Mouse (Mus musculus) liver, adult 2 months (tissue): ENCODE data around the gene Tmem135. TPM values are rescaled to one million over a fixed set of nuclear protein-coding genes. Genes with fewer than 3 reads are reported as not detected.
A peak's percentile ranks its signal among the peaks of the same experiment; 100 is the strongest.

Experiments
- DNase-seq: peaks from one replicate; pipeline ENCODE4 v3.0.0-alpha.2; 2011; ENCODE audit warnings: low read depth, low spot score; ENCODE audit errors: extremely low read depth
- H3K27ac ChIP-seq: fragments of 200-500 bp; replicated peaks from 2 replicates; pipeline ENCODE4 v1.5.1; 2012; ENCODE audit warnings: low read depth, mild to moderate bottlenecking, control low read depth, inconsistent platforms, low read length; ENCODE audit not compliant: insufficient read depth
- H3K27me3 ChIP-seq: fragments of 200-500 bp; 2 replicates; pipeline ENCODE4 v1.6.1; 2012; ENCODE audit warnings: mild to moderate bottlenecking, moderate library complexity, low read length, inconsistent platforms; ENCODE audit not compliant: control insufficient read depth, insufficient read depth
- H3K36me3 ChIP-seq: fragments of 200-500 bp; 2 replicates; pipeline ENCODE4 v1.6.1; 2012; ENCODE audit warnings: low read length, inconsistent platforms; ENCODE audit not compliant: control insufficient read depth, insufficient read depth
- H3K4me1 ChIP-seq: fragments of 200-500 bp; 2 replicates; pipeline ENCODE4 v1.6.1; 2011; ENCODE audit warnings: low read length; ENCODE audit not compliant: control insufficient read depth, insufficient read depth
- H3K4me3 ChIP-seq: fragments of 200-500 bp; 2 replicates; pipeline ENCODE4 v1.5.1; 2011; ENCODE audit warnings: low read depth, mild to moderate bottlenecking, control low read depth, low read length, moderate library complexity; ENCODE audit not compliant: insufficient read depth
- H3K79me2 ChIP-seq: fragments of 200-500 bp; 2 replicates; pipeline ENCODE4 v1.6.1; 2012; ENCODE audit warnings: inconsistent platforms, mild to moderate bottlenecking, low read length, moderate library complexity; ENCODE audit not compliant: control insufficient read depth, insufficient read depth
- H3K9ac ChIP-seq: fragments of 200-500 bp; 2 replicates; pipeline ENCODE4 v1.6.1; 2012; ENCODE audit warnings: low read depth, mild to moderate bottlenecking, control low read depth, inconsistent platforms, low read length
- CTCF ChIP-seq: fragments of 200-500 bp; IDR thresholded peaks from 2 replicates; pipeline ENCODE4 v1.5.1; 2011; ENCODE audit warnings: low read depth, low read length, control low read depth
- POLR2A ChIP-seq: fragments of 200-500 bp; IDR thresholded peaks from 2 replicates; pipeline ENCODE4 v1.6.1; 2011; ENCODE audit warnings: low read length, control low read depth; ENCODE audit not compliant: insufficient read depth; ENCODE audit errors: extremely low read depth
- WGBS: fragments of 180-500 bp; shearing (Covaris S2); methylation state at CpG from one replicate; pipeline ENCODE4 v1.1.7; 2018; 5-methylcytosine and 5-hydroxymethylcytosine counted together
- polyA plus RNA-seq: library from polyadenylated mRNA; depleted of rRNA; stranded (reverse); fragments of >200 nt; gene quantifications from 2 replicates; pipeline ENCODE4 v1.2.3, GENCODE M21; 2012
- total RNA-seq: library from RNA; depleted of rRNA; stranded (reverse); fragments of >200 nt; gene quantifications from 2 replicates; pipeline ENCODE4 v1.2.3, GENCODE M21; 2014

The Tmem135 gene
- total and polyA plus RNA-seq, 2 experiments = 60.4 to 108 TPM

GRCm38 (mm10) chr7:89404734-89405440 lies 865 bp upstream of the Tmem135 start:
- Histone ChIP-seq H3K9ac (peak overlapping the region; percentile 93), H3K79me2 (peaks cover 6% of the 10 kb centered on the region; the same call in 1 of the 2 replicates), H3K4me1 (peaks cover 17% of the 10 kb centered on the region), H3K4me3 (peak overlapping the region; percentile 90), H3K27me3 (no peaks in the 10 kb centered on the region), H3K27ac (peak overlapping the region; percentile 93), H3K36me3 (peaks cover 19% of the 10 kb centered on the region)
- WGBS = under 1% methylated on average over 35 of the region's 35 CpGs
- DNase-seq = peak; percentile 77
- TF ChIP-seq CTCF (no peak), POLR2A (no peak)

- WGBS = 3% methylated on average over 52 of the region's 52 CpGs
- peak overlapping the region; percentile 88 for H3K9ac ChIP-seq
- peak; percentile 74 for DNase-seq
- H3K27ac ChIP-seq = peak overlapping the region; percentile 96
- peaks cover 15% of the 10 kb centered on the region for H3K4me1 ChIP-seq
- peak; percentile 59 for TF ChIP-seq POLR2A
- no peak for TF ChIP-seq CTCF
- peak overlapping the region; percentile 90 for H3K4me3 ChIP-seq
- H3K27me3 ChIP-seq = no peaks in the 10 kb centered on the region
- peaks cover 13% of the 10 kb centered on the region for H3K36me3 ChIP-seq
- H3K79me2 ChIP-seq = peaks cover 6% of the 10 kb centered on the region
Measured at GRCm38 (mm10) chr7:89403053-89403972, 709 bp downstream of the Tmem135 start.

- H3K4me3 ChIP-seq = no peak overlapping the region
- no peak overlapping the region for H3K9ac ChIP-seq
- TF ChIP-seq POLR2A (no peak), CTCF (no peak)
- DNase-seq = peak; percentile 87
- H3K4me1 ChIP-seq = peaks cover 15% of the 10 kb centered on the region
- 22% methylated on average over 3 of the region's 3 CpGs for WGBS
- H3K36me3 ChIP-seq = no peaks in the 10 kb centered on the region; the same call in 1 of the 2 replicates
- H3K27me3 ChIP-seq = no peaks in the 10 kb centered on the region
- peaks cover 2% of the 10 kb centered on the region for H3K79me2 ChIP-seq
- H3K27ac ChIP-seq = peak overlapping the region; percentile 8
Measured at GRCm38 (mm10) chr7:89401936-89402335, 2.1 kb downstream of the Tmem135 start.

- no peaks in the 10 kb centered on the region for H3K36me3 ChIP-seq
- peak overlapping the region; percentile 55 for H3K27ac ChIP-seq
- H3K4me1 ChIP-seq = peaks cover 15% of the 10 kb centered on the region
- no peak overlapping the region for H3K4me3 ChIP-seq
- no peaks in the 10 kb centered on the region for H3K27me3 ChIP-seq
- no peak overlapping the region for H3K9ac ChIP-seq
- TF ChIP-seq CTCF (no peak), POLR2A (no peak)
- 79% methylated on average over 11 of the region's 11 CpGs for WGBS
- no peak for DNase-seq
- no peaks in the 10 kb centered on the region; the same call in none of the 2 replicates for H3K79me2 ChIP-seq
Measured at GRCm38 (mm10) chr7:89401136-89401858, 2.7 kb downstream of the Tmem135 start.

- Histone ChIP-seq H3K79me2 (no peaks in the 10 kb centered on the region; the same call in none of the 2 replicates), H3K27ac (no peak overlapping the region), H3K36me3 (no peaks in the 10 kb centered on the region)
Measured at GRCm38 (mm10) chr7:89400721-89401120, 3.3 kb downstream of the Tmem135 start.

More at GRCm38 (mm10) chr7:89400721-89401120, 3.3 kb downstream of the Tmem135 start:
- H3K9ac ChIP-seq = no peak overlapping the region
- TF ChIP-seq CTCF (no peak), POLR2A (no peak)
- H3K4me1 ChIP-seq = peaks cover 15% of the 10 kb centered on the region
- no peak overlapping the region for H3K4me3 ChIP-seq
- no peaks in the 10 kb centered on the region for H3K27me3 ChIP-seq
- 99% methylated on average over 2 of the region's 2 CpGs for WGBS
- DNase-seq = no peak
